Mouse (Mus musculus): ENCODE measurements around the gene Ubtd2. TPM values are rescaled to one million over a fixed set of nuclear protein-coding genes. Genes with fewer than 3 reads are reported as not detected.
A peak's percentile ranks its signal among the peaks of the same experiment; 100 is the strongest.

The Ubtd2 gene
- polyA plus RNA-seq, 1 experiment from 2014 or later = 71.3 TPM

DNA sequence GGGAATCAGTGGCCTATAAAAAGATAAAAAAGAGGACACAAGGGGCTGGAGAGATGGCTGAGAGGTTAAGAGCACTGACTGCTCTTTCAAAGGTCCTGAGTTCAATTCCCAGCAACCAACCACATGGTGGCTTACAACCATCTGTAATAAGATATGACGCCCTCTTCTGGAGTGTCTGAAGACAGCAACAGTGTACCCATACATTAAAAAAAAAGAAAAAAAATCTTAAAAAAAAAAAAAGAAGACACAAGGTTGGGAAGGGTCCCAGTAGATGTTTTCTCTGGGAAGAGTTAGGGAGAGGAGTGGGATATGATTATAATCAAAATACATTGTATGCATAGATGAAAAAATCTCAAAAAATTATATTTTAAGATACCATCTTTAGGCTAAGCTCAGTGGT lies 10.0 kb upstream of the Ubtd2 start:
- DNase-seq (ENCODE audit: extremely low spot score, low spot score) = no peak
- 70% methylated on average over 1 of the region's 1 CpGs for WGBS
- no peak overlapping the region for H3K4me3 ChIP-seq

DNA sequence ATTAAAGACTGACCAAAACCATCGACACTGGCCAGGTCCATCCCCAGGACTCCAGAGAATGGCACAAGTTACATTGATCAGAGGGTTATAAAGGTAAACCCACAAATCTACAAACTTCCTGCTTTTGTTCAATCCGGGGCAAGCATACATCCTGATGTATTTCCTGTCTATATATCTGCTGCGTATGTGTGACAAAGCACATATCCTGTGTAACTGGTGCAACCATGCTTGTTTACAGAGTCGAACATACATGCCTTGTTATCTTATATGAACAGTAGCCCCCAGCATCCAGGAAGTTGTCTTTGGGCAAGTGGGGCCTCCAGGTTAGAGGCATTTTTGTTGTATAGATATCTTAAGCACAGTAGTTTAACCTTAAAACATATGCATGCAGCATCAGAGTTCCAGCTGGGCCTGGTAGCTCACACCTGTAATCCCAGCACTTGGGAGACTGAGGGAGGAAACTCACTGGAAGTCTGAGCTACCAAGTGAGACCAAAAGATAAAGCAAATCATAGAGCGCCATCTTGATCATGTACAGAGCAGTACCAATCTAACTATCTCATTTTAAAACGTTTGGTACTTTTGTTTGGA lies 9.4 kb upstream of the Ubtd2 start:
- Histone ChIP-seq H3K9me3 (no peaks in the 10 kb centered on the region), H3K36me3 (replicated peaks) (no peaks in the 10 kb centered on the region), H3K27ac (no peak overlapping the region), H3K27me3 (ENCODE audit: poor library complexity, severe bottlenecking) (peaks cover 30% of the 10 kb centered on the region), H3K4me1 (peaks cover 12% of the 10 kb centered on the region), H3K4me3 (no peak overlapping the region)
- 83% methylated on average over 6 of the region's 6 CpGs for WGBS
- DNase-seq (ENCODE audit: extremely low spot score, low spot score) = no peak

More for the DNA sequence above, 10.0 kb upstream of the Ubtd2 start:
- no peaks in the 10 kb centered on the region for H3K36me3 ChIP-seq (replicated peaks)
- no peak overlapping the region for H3K27ac ChIP-seq
- peaks cover 30% of the 10 kb centered on the region for H3K27me3 ChIP-seq (ENCODE audit: poor library complexity, severe bottlenecking)
- H3K4me1 ChIP-seq = peaks cover 12% of the 10 kb centered on the region
- no peaks in the 10 kb centered on the region for H3K9me3 ChIP-seq

DNA sequence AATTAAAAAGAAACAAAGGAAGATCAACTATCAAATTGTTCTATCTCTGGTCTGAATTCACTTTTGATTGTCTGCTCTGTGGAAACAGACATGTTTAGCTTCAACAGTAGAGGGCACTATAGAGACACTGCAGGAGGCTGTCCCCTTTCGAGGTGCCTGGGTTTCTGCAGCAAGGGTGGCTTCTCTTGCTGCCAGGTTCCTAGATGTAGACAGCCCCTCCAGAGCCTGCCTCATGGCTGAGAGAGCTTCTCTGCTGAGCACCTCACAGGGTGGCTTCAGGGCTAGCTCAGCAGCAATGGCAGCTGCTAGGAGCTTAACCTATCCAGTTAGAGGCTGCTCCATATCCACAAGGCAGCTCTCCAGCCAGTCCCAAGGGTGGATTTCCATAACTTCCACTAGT lies 5.0 kb upstream of the Ubtd2 start:
- WGBS = 0% methylated on average over 1 of the region's 1 CpGs
- peak; percentile 28 for DNase-seq (ENCODE audit: extremely low spot score, low spot score)

DNA sequence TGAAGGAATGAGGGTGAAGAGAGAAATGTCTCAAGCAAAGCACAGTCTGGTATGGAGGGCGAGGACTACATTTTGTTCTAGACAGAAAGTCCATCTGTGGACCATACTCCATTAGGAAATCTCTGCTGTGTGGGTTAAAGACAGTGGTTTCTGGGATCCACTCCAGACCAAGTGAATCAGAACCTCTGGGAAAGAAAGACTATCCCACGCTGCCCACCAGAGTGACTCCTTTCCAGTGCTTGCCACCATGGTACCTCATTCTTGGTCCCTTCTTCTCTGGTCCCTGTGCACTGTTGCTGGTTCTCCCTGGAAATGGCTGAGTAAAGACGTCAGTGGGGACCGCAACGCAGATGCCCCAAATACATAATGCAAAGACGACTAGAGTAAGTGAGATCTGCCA lies 3.9 kb upstream of the Ubtd2 start:
- 88% methylated on average over 6 of the region's 6 CpGs for WGBS
- Histone ChIP-seq H3K36me3 (replicated peaks) (no peaks in the 10 kb centered on the region), H3K27me3 (ENCODE audit: poor library complexity, severe bottlenecking) (peaks cover 8% of the 10 kb centered on the region; the same call in 1 of the 2 replicates), H3K4me3 (no peak overlapping the region), H3K27ac (no peak overlapping the region), H3K9me3 (no peaks in the 10 kb centered on the region), H3K4me1 (peaks cover 18% of the 10 kb centered on the region)
- DNase-seq (ENCODE audit: extremely low spot score, low spot score) = no peak

More for the DNA sequence above, 5.0 kb upstream of the Ubtd2 start:
- Histone ChIP-seq H3K4me1 (peaks cover 14% of the 10 kb centered on the region), H3K27me3 (ENCODE audit: poor library complexity, severe bottlenecking) (peaks cover 16% of the 10 kb centered on the region), H3K9me3 (no peaks in the 10 kb centered on the region), H3K36me3 (replicated peaks) (no peaks in the 10 kb centered on the region), H3K4me3 (no peak overlapping the region), H3K27ac (no peak overlapping the region)

DNA sequence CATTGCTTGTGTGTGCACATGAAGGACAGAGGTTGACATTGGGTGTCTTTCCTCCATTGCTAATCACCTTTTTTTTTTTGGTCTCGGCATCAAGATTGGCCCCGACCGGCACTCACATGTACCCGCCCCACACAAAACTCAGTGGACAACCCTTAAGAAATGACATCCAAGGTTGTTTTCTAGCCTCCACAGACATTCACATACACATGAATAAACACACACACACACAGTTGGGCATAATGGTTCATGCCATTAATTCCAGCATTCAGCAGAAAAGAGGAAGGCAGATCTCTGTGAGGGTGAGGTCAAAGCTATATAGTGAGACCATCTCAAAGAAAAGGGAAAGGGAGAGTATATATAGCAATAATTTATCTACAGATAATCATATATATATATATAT lies 2.4 kb upstream of the Ubtd2 start:
- H3K4me3 ChIP-seq = no peak overlapping the region
- DNase-seq (ENCODE audit: extremely low spot score, low spot score) = no peak
- H3K4me1 ChIP-seq = peaks cover 27% of the 10 kb centered on the region
- no peak overlapping the region for H3K27ac ChIP-seq
- no peaks in the 10 kb centered on the region for H3K9me3 ChIP-seq
- H3K27me3 ChIP-seq (ENCODE audit: poor library complexity, severe bottlenecking) = peaks cover 8% of the 10 kb centered on the region; the same call in 1 of the 2 replicates
- 95% methylated on average over 4 of the region's 4 CpGs for whole genome bisulfite sequencing
- no peaks in the 10 kb centered on the region; the same call in 1 of the 2 replicates for H3K36me3 ChIP-seq (replicated peaks)

DNA sequence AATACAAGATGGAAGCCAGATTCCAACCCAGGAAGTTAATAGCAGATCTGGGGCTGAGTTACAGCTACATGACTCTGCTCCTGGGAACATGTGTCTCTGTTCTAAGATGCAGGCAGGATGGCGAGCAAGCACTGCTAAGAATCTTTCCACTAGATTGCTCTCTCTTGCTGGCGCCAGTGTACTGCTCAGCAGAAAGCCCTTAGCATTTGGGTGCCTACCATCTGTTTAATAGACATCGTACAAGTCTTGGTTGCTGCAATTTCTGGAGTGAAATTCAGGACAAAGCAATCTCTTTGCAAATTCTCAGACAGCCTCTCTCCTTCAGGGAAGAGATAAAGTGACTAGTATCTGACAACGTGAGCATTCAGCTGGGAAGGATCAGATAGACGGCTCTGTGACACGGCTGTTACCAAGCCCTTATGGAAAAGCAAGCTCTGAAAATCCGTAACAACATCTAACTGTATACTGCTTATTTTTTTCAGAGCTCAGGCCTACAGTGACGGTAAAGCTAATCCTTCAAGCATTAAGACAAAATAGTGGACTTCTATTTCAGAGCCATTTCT lies 1.7 kb upstream of the Ubtd2 start:
- peaks cover 8% of the 10 kb centered on the region; the same call in 1 of the 2 replicates for H3K27me3 ChIP-seq (ENCODE audit: poor library complexity, severe bottlenecking)
- H3K36me3 ChIP-seq (replicated peaks) = no peaks in the 10 kb centered on the region; the same call in none of the 2 replicates
- no peaks in the 10 kb centered on the region for H3K9me3 ChIP-seq
- no peak overlapping the region for H3K27ac ChIP-seq
- H3K4me1 ChIP-seq = peaks cover 27% of the 10 kb centered on the region
- H3K4me3 ChIP-seq = no peak overlapping the region
- no peak for DNase-seq (ENCODE audit: extremely low spot score, low spot score)
- 58% methylated on average over 8 of the region's 8 CpGs for WGBS

DNA sequence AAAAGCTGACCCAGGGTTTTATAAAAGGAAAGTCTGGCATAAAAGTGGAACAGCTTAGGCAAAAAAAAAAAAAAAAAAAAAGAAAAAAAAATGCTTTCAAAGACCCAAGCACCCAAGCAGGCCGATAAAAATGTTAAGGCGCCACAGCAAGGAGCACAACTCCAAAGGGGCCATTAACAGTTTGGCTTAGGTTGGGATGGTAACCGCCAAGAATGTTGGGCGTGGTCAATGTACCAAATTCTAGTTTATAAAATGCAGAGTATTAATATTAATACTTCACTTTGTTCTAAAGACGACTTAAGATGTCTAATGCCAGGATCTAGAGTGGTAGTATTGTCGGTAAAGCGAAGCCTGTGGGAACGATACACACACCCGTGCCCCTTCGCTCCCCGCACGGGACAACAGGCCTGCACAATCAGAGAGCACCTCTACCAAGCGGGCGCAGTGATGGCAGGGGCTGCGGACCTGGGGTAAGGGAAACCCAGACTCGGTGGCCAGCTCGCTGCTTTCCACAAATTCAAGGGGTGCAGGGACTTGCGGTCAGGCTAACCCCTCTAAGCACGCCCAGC lies 855 bp upstream of the Ubtd2 start:
- peaks cover 8% of the 10 kb centered on the region; the same call in 1 of the 2 replicates for H3K27me3 ChIP-seq (ENCODE audit: poor library complexity, severe bottlenecking)
- H3K4me3 ChIP-seq = peak overlapping the region; percentile 84
- H3K36me3 ChIP-seq (replicated peaks) = no peaks in the 10 kb centered on the region; the same call in none of the 2 replicates
- DNase-seq (ENCODE audit: extremely low spot score, low spot score) = no peak
- no peaks in the 10 kb centered on the region for H3K9me3 ChIP-seq
- H3K27ac ChIP-seq = peak overlapping the region; percentile 99
- peaks cover 27% of the 10 kb centered on the region for H3K4me1 ChIP-seq
- 2% methylated on average over 19 of the region's 19 CpGs for WGBS

DNA sequence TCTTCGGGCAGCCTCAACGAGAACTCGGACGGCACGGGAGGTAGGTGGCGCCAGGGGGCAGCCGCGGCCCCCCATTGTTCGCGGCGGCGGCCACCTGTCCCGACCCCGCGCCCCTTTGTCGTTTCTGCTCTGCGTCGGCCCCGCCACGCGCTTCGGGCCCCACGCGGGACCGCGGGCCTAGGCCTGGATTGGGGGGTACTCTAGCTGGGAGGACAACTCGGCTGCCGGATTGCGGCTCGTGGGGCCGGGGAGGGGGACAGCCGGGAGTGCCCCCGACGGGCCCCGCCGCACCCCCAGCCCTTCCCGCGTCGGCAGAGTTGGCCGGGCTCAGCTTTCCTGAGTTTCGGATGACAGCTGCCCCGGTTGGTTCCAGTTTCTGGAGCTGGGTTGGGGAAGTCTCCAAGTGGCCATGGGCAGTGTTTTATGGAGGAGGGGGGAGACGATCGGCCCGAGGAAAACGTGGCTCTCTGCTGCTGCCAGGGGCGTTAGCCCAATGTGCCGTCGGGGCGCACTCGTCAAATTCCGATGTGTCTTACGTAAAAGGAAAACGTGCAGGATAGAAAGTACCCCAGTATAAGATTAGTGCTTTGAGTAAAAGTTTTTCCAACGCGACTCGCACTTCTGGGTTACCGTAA lies 454 bp downstream of the Ubtd2 start:
- 1% methylated on average over 58 of the region's 58 CpGs for WGBS

DNA sequence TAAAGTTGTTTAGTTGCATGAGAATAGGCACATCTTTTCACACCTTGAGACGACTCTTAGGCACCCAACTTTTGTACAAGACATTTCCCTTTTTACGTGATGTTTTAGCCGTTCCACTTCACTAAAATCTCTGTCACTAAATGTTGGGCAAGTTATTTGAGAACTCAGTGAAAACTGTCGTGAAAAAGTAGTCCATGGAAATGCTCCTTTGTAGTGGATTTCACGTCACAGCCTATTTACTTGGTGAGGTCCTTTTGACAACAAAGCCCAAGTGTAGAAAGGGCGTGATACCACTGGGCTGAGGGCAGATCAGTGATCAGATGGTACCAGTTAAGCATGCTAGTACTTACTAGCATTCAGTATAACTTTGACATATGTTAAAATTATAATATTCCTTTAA lies 1.2 kb downstream of the Ubtd2 start:
- WGBS = 20% methylated on average over 6 of the region's 6 CpGs
- peak overlapping the region; percentile 99; the same call in 1 of the 2 replicates for H3K27ac ChIP-seq
- no peak for DNase-seq (ENCODE audit: extremely low spot score, low spot score)

More for the DNA sequence above, 454 bp downstream of the Ubtd2 start:
- Histone ChIP-seq H3K36me3 (replicated peaks) (no peaks in the 10 kb centered on the region; the same call in none of the 2 replicates), H3K27ac (peak overlapping the region; percentile 99), H3K4me1 (peaks cover 27% of the 10 kb centered on the region), H3K4me3 (peak overlapping the region; percentile 84), H3K9me3 (no peaks in the 10 kb centered on the region), H3K27me3 (ENCODE audit: poor library complexity, severe bottlenecking) (peaks cover 8% of the 10 kb centered on the region; the same call in 1 of the 2 replicates)
- DNase-seq (ENCODE audit: extremely low spot score, low spot score) = peak; percentile 59

DNA sequence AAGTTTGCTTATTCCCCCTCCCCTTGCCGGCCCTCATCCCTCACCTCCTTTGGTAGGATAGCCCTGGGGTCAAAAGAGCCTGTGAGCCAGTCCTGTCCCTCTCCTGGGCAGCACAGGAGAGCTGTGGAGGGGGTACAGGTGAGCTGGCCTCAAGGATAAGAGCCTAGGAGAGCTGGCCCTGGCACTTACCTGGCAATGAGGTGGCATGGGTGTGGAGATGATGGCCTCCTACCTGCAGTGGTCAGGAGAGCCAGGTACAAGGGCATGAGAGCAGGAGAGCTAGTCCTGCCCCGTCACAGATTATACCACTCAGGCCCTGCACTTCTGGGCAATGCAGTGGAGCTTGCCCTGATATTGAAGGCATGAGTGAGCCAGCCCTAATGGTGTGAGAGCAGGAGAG lies 9.1 kb downstream of the Ubtd2 start:
- no peaks in the 10 kb centered on the region for H3K9me3 ChIP-seq
- whole genome bisulfite sequencing = 85% methylated on average over 2 of the region's 2 CpGs

More for the DNA sequence above, 1.2 kb downstream of the Ubtd2 start:
- Histone ChIP-seq H3K36me3 (replicated peaks) (no peaks in the 10 kb centered on the region; the same call in none of the 2 replicates), H3K4me3 (peak overlapping the region; percentile 84), H3K27me3 (ENCODE audit: poor library complexity, severe bottlenecking) (peaks cover 3% of the 10 kb centered on the region; the same call in 1 of the 2 replicates), H3K9me3 (no peaks in the 10 kb centered on the region), H3K4me1 (peaks cover 27% of the 10 kb centered on the region)

DNA sequence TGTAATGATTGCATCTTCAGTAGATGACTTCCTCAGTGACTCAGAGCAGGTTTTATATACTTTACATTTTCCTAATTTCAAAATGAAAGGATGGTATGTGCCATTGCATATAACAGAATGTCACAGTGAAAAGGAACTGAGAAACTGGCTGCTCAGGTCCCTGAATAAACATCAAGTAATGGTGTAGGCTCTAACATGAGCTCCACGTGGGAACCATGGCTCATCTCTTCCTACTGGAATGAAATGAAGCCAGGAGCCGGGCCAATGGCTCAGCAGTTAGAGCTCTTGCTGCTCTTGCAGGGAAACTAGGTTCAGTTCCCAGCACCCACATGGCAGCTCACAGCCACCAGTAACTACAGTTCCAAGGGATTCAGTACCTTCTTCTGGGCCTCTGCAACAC lies 16.8 kb downstream of the Ubtd2 start:
- Histone ChIP-seq H3K4me1 (peaks cover 8% of the 10 kb centered on the region; the same call in 1 of the 2 replicates), H3K36me3 (replicated peaks) (peaks cover 15% of the 10 kb centered on the region), H3K9me3 (no peaks in the 10 kb centered on the region), H3K4me3 (no peak overlapping the region), H3K27me3 (ENCODE audit: poor library complexity, severe bottlenecking) (no peaks in the 10 kb centered on the region), H3K27ac (no peak overlapping the region)
- WGBS = 87% methylated on average over 2 of the region's 2 CpGs
- DNase-seq (ENCODE audit: extremely low spot score, low spot score) = no peak

More for the DNA sequence above, 9.1 kb downstream of the Ubtd2 start:
- Histone ChIP-seq H3K4me3 (no peak overlapping the region), H3K27me3 (ENCODE audit: poor library complexity, severe bottlenecking) (no peaks in the 10 kb centered on the region), H3K36me3 (replicated peaks) (peaks cover 13% of the 10 kb centered on the region), H3K4me1 (peaks cover 5% of the 10 kb centered on the region), H3K27ac (no peak overlapping the region)
- no peak for DNase-seq (ENCODE audit: extremely low spot score, low spot score)

DNA sequence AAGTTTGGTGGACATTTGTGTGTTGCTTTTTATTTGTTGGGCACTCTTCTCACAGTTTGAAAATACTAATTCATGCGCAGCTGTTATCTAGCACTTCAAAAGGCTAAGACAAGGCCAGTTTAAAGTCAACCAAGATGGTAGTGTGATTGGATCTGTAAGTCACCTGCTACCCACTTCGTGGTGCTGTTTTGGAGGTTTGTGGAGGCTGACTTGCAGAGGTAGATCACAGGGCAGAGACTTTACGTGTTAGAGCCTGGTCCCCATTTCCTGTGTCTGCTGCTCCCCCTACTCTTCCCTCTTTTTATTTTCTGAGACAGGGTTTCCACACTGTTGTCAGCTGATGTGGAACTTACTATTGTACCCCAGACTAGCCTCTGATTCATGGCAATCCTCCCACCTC lies 19.6 kb downstream of the Ubtd2 start:
- Histone ChIP-seq H3K4me3 (no peak overlapping the region), H3K36me3 (replicated peaks) (0 out of 2 replicates have a peak, but pooled peaks cover 2% of the 10 kb centered on the region), H3K4me1 (peaks cover 8% of the 10 kb centered on the region; the same call in 1 of the 2 replicates), H3K27ac (no peak overlapping the region), H3K27me3 (ENCODE audit: poor library complexity, severe bottlenecking) (no peaks in the 10 kb centered on the region), H3K9me3 (no peaks in the 10 kb centered on the region)
- no peak for DNase-seq (ENCODE audit: extremely low spot score, low spot score)
- WGBS = 88% methylated on average over 3 of the region's 3 CpGs

Measured in forebrain, embryonic 10.5 days (tissue).